Mouse (Mus musculus) lung, postnatal 4 days (tissue): Measurements from ENCODE around the gene Lrrc4c.
A peak's percentile ranks its signal among the peaks of the same experiment; 100 is the strongest.

Source experiments
- DNase-seq, 2 experiments: peaks; one replicate each; pipeline ENCODE4 v3.0.0; 2021

Gene Lrrc4c

DNA sequence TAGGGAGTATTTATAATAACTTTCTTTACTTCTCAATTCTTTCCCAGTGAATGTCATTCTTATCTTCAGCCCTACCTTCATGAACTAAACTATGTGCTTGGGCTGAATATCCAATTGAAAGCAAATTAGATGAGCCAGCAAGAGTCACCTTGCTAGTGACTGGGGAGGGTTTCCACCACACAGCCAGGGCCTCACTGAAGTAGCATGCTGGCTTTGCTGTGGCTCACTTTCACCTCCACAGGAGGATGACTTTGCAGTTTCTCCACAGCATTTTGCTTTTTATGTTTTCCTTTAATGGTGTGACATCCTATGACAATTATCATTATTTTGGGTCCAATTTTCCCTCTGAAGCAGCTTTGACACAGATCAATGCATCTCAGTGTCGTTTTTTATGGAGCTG, 1000.0 kb downstream of the Lrrc4c start:
- no peak for DNase-seq

- DNase-seq, result no peak
Measured at GRCm38 (mm10) chr2:97318536-97318935, 1000.6 kb downstream of the Lrrc4c start.

DNA sequence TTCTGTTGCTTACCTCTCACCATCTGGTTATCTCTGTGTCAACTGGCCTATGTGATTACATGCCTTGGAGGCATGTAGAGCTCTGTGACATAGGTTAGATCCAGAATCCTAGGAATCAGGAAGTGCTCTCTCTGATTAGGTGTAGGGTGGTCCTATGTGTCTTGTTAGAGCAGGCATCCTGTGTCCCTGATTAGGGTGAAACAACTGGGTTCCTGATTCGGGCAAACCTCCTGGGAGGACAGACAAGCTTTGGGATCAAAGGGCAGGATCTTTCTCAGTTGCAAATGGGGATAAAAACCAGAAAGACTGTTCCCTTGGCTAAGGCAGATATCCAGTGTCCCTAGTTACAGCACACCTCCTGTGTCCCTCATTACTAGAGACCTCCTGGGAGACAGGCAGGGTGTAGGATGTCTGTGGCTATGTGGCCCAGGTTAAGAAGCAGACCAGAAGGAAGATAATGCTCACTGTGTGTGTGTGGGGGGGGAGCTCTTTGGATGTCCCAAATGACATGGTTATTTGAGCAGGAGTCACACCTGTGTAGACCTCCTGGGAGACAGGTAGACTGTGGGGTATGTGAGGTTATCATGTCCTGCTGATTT, 1014.2 kb downstream of the Lrrc4c start:
- DNase-seq, result no peak

DNA sequence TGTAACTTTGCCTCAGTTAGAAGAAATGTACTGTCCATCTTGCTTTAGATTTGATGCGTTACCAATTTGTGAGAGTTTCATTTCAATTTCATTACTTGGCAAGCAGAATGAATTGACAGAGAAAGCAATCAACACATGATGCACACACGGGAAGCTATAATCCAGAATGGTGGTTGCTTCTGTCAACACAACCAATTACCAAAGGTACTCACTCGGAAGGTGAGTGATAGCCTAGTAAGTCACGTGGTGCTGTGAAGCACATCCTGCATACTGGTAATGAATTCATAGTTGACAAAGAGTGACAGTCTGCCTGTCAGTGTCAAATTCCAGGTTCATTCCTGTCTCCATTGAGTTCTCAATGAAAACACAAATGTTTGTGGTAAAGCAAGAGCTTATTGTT, 1021.7 kb downstream of the Lrrc4c start:
- DNase-seq, result no peak

DNA sequence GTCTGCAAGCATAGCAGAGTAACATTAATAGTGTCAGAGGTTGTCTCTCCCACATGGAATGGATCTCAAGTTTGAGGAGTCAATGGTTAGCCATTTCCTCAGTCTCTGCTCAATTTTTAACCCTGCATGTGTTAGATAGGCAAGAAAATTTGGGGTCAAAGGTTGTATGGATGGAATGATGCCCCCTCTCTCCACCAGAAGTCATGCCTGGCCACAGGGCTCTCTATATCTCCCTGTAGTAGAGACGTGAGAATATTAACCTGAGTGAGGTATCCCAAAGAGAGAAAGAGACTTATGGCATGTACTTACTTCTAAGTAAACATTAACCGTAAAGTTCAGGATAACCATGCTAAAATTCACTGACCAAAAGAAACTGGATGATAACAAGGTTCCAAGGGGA, 1043.3 kb downstream of the Lrrc4c start:
- no peak for DNase-seq

DNA sequence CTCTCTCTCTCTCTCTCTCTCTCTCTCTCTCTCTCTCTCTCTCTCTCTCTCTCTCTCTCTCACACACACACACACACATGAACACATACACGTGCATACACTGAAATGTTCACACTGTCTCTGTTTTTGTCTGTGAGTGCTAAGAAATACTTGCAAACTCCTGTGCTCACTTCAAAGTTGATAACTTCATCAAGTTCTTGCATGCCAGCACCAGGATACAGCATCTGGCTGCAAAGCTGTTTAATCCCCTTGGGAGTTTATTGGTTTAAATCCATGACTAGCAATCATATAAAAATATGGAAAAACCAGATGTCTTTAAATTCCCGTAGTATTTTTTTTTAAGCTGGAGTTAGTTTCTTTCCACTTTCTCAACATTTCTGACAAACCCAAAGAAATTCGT, 1052.0 kb downstream of the Lrrc4c start:
- no peak for DNase-seq

DNA sequence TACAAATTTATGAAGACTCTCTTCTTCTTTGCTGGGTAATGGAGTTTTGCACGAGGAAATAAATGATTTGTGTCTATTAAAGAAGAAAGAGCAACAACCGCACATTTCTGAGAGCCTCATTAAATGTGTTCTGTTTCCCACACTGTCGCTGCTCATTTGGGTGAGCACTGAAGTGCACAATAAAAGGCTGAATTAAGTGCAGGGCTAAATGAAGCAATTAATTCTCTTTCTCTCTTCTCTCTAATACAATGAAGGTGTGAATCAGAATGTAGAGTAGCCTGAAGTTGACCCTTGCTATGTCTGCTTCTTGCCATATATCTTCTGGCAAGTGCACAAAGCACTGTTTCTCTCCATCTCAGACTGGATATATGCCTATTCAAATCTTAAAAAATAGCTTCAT, 1073.5 kb downstream of the Lrrc4c start:
- no peak for DNase-seq

DNA sequence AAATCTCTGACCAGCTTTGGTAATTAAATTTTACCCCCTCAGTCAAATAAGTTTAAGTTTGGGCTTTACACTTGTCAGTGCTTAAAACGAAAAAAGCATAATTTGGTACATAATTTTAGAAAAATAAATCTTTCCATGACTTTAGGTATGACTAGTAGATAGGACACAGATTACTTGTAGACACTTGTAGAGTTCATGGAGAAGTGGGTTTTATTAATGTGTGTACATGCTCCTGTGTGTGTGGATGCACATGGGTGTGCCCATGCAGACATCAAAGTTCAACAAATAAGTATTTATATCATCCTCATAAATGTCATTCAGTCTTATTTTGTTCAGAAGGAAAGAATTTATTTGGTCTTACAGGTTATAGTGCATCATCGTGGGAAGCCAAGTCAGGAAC, 1073.9 kb downstream of the Lrrc4c start:
- no peak for DNase-seq

DNA sequence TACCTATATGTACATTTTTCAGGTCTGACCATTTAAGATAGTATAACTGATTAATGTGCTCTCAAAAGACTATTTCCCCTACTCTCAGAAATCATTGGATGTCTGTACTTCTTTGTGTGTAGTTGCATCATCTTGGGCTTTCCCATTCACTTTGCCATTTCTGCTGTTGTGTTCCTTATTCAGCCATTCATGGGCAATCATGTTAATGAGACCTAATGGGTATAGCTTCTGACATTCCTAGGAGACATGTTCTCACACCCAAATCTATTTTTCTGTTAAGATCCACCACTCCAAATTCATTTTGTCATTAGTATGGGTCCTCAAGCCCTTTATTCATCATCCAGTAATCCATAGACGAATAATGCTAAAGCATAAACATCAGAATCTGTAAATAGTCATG, 1095.1 kb downstream of the Lrrc4c start:
- DNase-seq, result no peak

DNA sequence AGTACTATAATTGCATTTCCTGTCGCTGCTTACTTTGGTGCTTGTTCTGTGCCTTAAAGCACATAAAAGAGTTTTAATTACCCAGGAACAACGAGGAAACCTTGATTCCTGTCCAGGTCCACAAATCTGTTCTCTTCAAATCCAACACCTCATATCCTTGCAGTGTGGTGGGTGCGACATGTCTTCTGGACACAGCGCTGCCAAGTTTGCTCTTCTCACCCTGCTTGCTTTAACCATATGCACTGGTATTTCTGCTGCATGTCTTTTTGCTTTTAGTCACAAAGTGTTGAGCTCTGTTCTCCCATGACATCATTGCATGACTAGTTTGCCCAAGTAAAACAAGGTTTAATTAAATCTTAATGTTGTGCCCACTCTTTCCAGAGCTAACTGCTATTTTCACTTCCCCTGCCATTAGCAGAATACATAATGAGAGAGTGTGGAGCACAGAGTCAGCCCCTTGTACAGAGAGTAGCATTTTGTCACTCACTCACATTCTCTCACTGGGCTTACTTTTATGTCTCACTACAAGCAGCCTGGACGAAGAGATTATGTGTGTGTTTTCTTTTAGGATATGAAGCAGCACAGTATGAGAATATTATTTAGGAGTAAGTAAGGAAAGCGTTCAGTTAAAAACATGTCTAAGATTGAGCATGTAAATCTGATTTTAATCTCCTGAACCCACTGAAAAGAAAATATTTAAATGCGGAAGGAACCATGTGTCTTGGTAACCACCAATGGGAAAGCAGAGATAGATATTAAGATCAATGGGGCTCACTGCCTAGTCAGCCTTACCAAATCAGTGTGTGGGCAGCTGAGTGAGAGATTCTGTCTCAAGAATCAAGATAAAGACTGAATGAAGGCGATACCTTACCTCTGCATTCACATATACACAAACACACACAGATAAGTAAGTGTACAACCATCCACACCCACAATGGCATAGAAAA, 1096.7 kb downstream of the Lrrc4c start:
- DNase-seq, result no peak

DNA sequence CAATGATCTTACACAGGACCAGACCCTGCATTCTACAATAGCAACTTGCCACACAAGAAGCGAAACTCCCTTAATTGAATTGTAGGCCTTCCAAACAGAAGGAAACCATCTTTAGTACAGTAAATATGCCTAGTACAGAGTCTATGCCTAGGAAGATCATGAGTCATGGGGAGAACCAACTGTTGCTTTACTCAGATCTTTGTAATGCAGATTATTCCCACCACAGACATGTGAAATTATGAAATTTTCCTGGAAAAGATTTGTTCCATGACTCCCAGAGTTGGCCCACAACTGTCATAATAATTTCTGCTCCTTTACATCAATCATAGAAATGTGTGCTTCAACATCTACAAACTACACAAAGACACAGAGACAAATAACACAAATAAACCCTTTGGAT, 1116.2 kb downstream of the Lrrc4c start:
- DNase-seq, result no peak

GRCm38 (mm10) chr2:97435616-97436015, 1117.6 kb downstream of the Lrrc4c start:
- no peak for DNase-seq

DNA sequence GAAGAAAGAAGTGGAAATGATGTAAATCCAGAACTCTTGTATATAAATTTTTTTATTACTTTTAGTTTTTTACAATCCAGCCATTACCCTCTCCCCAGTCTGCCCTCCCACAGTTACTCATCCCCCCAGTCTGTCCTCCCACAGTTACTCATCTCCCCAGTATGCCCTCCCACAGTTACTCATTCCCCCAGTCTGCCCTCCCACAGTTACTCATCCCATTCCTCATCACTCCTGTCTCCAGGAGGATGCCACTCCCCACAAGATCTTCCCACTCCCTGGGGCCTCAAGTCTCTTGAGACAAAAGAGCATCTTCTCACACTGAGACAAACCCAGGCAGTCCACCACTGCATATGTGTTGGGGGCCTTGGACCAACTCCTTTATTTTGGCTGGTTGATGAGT, 1119.8 kb downstream of the Lrrc4c start:
- no peak for DNase-seq

GRCm38 (mm10) chr2:97463573-97463972, 1145.6 kb downstream of the Lrrc4c start:
- no peak for DNase-seq

GRCm38 (mm10) chr2:97466243-97466793, 1148.3 kb downstream of the Lrrc4c start:
- peak; percentile 54 to 60 for DNase-seq

DNA sequence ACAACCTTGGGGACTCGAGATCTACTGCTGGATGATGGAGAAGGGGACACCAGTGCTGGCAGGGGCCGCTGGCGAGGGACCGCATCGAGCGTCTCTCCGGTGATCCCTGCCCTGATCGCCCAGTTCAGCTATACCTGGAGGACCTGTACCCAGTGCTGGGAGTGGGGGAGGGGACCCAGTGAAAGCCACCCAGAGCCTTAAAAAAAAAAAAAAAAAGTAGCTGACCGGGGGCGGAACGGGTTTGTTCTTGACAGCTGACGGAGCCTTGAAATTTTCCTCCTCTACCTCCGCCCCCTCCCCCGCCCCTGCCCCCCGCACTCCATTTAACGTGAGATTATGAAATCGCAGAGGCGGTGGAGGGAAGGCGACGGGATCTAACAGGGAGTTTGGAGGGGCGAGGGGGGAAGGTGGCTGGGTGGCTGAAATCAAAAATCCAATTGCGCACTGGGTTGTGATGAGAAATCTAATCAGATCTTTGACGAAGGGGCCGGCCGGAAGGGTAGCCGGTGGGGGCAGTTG, 1149.1 kb downstream of the Lrrc4c start:
- no peak for DNase-seq

GRCm38 (mm10) chr2:97467664-97468063, 1149.7 kb downstream of the Lrrc4c start:
- DNase-seq, result no peak

DNA sequence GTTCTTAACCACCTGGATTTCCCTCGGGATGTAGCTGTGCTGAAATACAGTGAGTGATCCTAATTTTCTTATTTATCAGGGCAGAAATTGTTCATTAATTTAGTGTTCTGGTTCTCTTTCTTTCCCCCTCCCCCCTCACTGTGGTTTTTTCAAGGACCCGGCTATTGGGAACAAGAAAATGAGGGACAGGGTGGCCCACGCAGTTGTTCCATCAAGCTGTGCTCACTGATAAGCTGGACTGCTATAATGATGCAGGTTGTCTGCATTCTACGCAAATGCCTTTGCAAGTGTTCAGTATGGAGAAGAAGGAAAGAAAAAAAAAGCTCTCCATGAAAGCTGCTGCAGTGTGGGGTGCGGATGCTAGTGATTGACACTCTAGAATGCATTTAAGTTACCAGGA, 1150.4 kb downstream of the Lrrc4c start:
- DNase-seq, result no peak

DNA sequence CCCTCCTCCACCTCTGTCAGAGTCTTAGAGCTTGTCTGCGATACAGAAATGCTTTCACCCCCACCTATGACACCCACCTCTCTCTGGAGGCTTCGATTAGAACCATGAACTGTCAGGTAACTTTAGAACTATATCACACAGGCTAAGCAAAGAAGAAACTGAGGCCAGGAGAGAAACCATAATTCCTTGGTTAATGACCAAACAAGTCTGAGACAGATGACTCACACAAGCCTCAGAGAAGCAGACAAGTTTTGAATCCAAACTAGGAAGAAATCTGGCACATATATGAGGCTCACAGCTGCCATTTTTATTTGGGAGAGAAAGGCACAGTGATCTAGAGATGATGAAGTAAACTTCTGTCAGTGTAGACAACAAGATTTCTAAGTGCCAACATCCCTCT, 1151.4 kb downstream of the Lrrc4c start:
- DNase-seq, result no peak

DNA sequence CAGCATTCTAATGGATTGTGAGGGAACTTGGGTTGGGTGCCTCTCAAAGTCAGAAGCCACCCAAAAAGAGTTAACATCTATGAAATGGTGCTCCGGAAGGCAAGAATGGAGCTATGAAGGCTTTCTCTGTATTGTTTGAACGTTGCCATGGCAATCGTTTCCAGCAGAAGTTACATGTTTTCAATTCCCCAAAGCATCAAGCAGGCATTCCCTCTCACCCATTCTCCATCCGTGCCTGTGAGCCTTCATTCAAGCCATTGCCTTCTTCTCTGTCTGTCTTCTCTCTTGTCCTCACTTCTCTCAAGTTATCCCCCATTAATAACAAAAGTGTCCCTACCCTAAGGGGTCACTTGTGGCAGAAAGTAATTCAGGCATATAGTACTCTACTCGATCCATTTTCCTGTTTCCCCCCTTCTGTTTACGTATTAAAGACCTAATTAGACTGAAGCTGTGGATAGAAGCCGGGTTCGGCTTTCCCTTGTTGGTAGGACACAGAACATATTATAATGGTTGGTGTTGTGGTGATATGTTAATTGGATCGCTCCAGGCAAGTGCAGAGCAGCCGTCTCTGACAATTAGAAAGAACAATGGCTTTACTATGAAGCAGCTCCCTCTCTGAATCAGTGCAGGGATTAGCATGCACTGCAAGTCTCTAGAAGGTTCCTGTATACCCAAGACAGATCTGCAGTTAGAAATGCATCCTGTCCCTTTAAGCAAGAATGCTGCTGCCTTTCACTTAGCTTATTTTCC, 1160.4 kb downstream of the Lrrc4c start:
- DNase-seq, result no peak

DNA sequence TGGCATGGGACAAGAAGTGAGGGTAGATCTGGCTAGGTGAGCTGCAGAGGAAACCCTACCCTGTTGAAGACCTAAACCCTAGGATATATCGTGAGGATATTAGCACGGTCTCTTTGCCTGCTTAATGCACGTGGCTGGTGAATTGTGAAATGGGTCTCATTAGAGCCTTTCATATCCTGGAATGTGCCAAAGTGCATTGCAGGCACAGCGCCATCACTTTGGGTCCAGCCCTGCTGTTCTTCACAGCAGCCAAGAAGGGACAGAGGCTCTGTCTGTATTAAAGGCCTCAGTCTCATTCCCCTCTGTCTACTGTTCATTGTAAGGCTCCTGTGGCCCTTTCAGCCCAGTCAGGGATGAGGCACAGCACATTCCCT, 1160.9 kb downstream of the Lrrc4c start:
- no peak for DNase-seq

- DNase-seq, result no peak
Measured at GRCm38 (mm10) chr2:97484990-97485389, 1167.0 kb downstream of the Lrrc4c start.

GRCm38 (mm10) chr2:97485609-97486008, 1167.6 kb downstream of the Lrrc4c start:
- DNase-seq, result no peak
